Mouse (Mus musculus) hindbrain, postnatal 0 days (tissue): Measurements from ENCODE around the gene Dll1. TPM values are rescaled to one million over a fixed set of nuclear protein-coding genes. Genes with fewer than 3 reads are reported as not detected.

Experiments used
- ATAC-seq: fragments of 200-750 bp; cut with Nextera tagmentation; 2 replicates; pipeline ENCODE4 v1.8.0; 2017; ENCODE audit warnings: mild to moderate bottlenecking, moderate TSS enrichment, moderate library complexity
- DNase-seq: peaks from one replicate; pipeline ENCODE4 v3.0.0-alpha.2; 2015; ENCODE audit warnings: low spot score
- H3K27ac ChIP-seq: fragments of 300-500 bp; sonication (generic); 2 replicates; pipeline ENCODE4 v1.5.1; 2014; ENCODE audit warnings: mild to moderate bottlenecking
- H3K27me3 ChIP-seq: fragments of 300-500 bp; sonication (generic); 2 replicates; pipeline ENCODE4 v1.6.1; 2014; ENCODE audit warnings: low read length, mixed read lengths; ENCODE audit not compliant: insufficient read depth
- H3K36me3 ChIP-seq: fragments of 300-500 bp; sonication (generic); 2 replicates; pipeline ENCODE4 v1.6.1; 2014; ENCODE audit warnings: low read length, mixed read lengths; ENCODE audit not compliant: insufficient read depth
- H3K4me1 ChIP-seq: fragments of 300-500 bp; sonication (generic); 2 replicates; pipeline ENCODE4 v1.6.1; 2014; ENCODE audit warnings: antibody characterized with exemption, low read length, mixed read lengths; ENCODE audit not compliant: insufficient read depth
- H3K4me2 ChIP-seq: fragments of 300-500 bp; sonication (generic); 2 replicates; pipeline ENCODE4 v1.6.1; 2014; ENCODE audit warnings: low read depth, mild to moderate bottlenecking, low read length, moderate library complexity, mixed read lengths
- H3K4me3 ChIP-seq: fragments of 300-500 bp; sonication (generic); 2 replicates; pipeline ENCODE4 v1.5.1; 2014; ENCODE audit warnings: low read length
- H3K9ac ChIP-seq: fragments of 300-500 bp; sonication (generic); replicated peaks from 2 replicates; pipeline ENCODE4 v1.6.1; 2014; ENCODE audit warnings: mild to moderate bottlenecking, low read length, moderate library complexity, mixed read lengths
- H3K9me3 ChIP-seq: fragments of 300-500 bp; sonication (generic); 2 replicates; pipeline ENCODE4 v1.6.1; 2016; ENCODE audit warnings: low read length, mixed read lengths
- CTCF ChIP-seq: IDR thresholded peaks from 2 replicates; pipeline ENCODE4 v1.5.1; 2016; ENCODE audit warnings: antibody characterized with exemption, control low read depth, low read depth
- WGBS: fragments of 180-500 bp; shearing (Covaris S2); extraction: QIAGEN DNeasy Blood & Tissue Kit; methylation state at CpG from one replicate; pipeline ENCODE4 v1.1.7; 2014; 5-methylcytosine and 5-hydroxymethylcytosine counted together
- polyA plus RNA-seq: library from polyadenylated mRNA; unstranded; fragments of >200 nt; fragmentation: Nextera tagmentation; extraction: Ambion mirVana; gene quantifications from 2 replicates; pipeline ENCODE4 v1.2.1, GENCODE M21; 2015
- total RNA-seq: library from RNA; depleted of rRNA; stranded (reverse); fragments of >200 nt; gene quantifications from 2 replicates; pipeline ENCODE4 v1.2.3, GENCODE M21; 2014

Gene Dll1
- total and polyA plus RNA-seq, 2 experiments from 2014 or later: 10.9 to 34.3 TPM

DNA sequence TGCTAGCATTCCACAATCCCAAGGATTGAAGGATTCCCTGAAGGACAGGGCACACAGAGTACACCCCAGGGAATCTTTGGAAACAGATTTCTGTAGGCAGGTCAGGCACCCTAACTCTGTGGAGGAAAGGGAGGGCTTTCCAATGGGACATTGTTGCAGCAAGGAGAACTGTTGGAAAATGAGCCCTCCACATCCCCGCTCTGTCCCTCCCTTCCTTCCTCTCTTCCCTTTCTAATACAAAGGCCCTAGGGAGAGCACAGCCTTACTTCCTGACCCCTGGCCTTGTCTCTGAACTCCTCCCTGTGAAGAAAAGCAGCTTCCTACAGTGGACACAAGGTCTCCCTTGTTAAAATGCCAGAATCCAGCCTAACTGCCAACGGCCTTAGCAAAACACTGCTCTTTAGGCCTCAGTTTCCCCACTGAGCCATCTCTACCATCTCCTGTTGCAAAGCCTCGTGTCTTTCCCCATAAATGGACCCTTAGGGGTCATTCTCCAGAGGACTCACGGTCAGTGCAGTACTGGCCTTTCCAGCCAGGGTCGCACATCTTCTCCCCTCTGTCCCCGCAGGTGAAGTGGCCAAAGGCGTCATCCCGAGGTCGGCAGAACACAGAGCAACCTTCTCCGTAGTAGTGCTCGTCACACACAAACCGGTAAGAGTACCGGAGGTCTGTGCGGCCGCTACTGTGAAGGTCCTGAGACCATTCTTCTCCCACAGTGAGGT lies 3.6 kb downstream of the Dll1 start:
- DNase-seq: no peak
- Histone ChIP-seq H3K9ac (peak overlapping the region; percentile 78; the same call in 1 of the 2 replicates), H3K4me3 (peak overlapping the region; percentile 68), H3K27ac (no peak overlapping the region), H3K4me1 (peaks cover 22% of the 10 kb centered on the region), H3K36me3 (peaks cover 21% of the 10 kb centered on the region), H3K9me3 (no peaks in the 10 kb centered on the region), H3K27me3 (no peaks in the 10 kb centered on the region; the same call in 1 of the 2 replicates), H3K4me2 (peak overlapping the region; percentile 95)
- no peak; the same call in 1 of the 2 replicates for TF ChIP-seq CTCF
- ATAC-seq: no peak
- WGBS: 52% methylated on average over 15 of the region's 15 CpGs

GRCm38 (mm10) chr17:15371967-15372835 lies 4.5 kb downstream of the Dll1 start:
- Histone ChIP-seq H3K4me2 (peak overlapping the region; percentile 95), H3K27ac (no peak overlapping the region), H3K9ac (0 out of 2 replicates have a peak overlapping the region, but pooled peaks have one; percentile 13), H3K4me3 (peak overlapping the region; percentile 68), H3K4me1 (peaks cover 22% of the 10 kb centered on the region), H3K9me3 (no peaks in the 10 kb centered on the region), H3K36me3 (peaks cover 27% of the 10 kb centered on the region), H3K27me3 (no peaks in the 10 kb centered on the region; the same call in 1 of the 2 replicates)
- ATAC-seq: no peak
- no peak for DNase-seq
- TF ChIP-seq CTCF: no peak
- 30% methylated on average over 17 of the region's 17 CpGs for WGBS

DNA sequence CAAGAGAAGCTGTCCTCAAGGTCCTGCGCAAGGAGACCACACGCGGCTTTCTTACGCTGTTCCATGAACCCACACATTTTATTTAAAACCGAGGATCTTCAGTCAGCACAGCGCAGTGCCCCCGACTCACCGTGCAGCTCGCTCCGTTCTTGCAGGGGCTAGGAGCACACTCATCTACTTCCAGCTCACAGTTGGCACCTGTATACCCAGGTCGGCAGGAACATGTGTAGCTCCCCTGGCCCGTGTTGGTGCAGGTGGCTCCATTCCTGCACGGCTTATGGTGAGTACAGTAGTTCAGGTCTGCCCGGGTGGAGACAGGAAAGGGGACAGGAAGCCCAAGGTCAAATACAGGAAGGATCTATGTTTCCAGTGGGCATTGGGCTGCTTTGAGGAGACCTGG lies 6.3 kb downstream of the Dll1 start:
- Histone ChIP-seq H3K36me3 (peaks cover 27% of the 10 kb centered on the region), H3K27me3 (no peaks in the 10 kb centered on the region; the same call in 1 of the 2 replicates), H3K4me2 (no peak overlapping the region), H3K9ac (no peak overlapping the region), H3K9me3 (no peaks in the 10 kb centered on the region), H3K4me1 (peaks cover 22% of the 10 kb centered on the region), H3K4me3 (no peak overlapping the region), H3K27ac (no peak overlapping the region)
- DNase-seq (no peak), ATAC-seq (no peak)
- no peak for TF ChIP-seq CTCF
- WGBS: 92% methylated on average over 14 of the region's 14 CpGs

GRCm38 (mm10) chr17:15365650-15366049 lies 11.0 kb downstream of the Dll1 start:
- DNase-seq (no peak), ATAC-seq (no peak)
- no peaks in the 10 kb centered on the region for H3K9me3 ChIP-seq
- no peak overlapping the region for H3K27ac ChIP-seq
- H3K4me3 ChIP-seq: no peak overlapping the region
- H3K9ac ChIP-seq: no peak overlapping the region
- 75% methylated on average over 5 of the region's 5 CpGs for WGBS
- peaks cover 26% of the 10 kb centered on the region for H3K36me3 ChIP-seq
- no peaks in the 10 kb centered on the region for H3K27me3 ChIP-seq
- no peaks in the 10 kb centered on the region for H3K4me1 ChIP-seq
- TF ChIP-seq CTCF: no peak
- no peak overlapping the region for H3K4me2 ChIP-seq

DNA sequence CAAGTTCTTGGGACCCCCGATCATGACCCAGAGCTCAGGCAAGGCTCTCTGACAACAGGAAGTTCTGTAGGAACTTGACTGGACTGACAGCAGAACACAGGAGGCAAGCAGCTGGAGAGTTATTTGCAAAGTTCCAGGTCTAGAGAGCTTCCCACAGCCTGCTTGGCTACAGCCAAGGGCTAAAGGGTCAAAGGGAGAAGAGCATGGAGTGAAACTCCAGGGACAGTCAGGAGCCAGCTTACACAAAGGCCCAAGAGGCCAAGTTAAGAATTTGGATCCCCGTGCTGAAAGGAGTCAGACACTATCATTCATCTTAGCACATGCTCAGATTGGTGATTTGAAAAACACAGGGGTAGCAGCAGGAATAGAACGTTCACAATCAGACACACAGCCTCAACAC lies 13.0 kb downstream of the Dll1 start:
- Histone ChIP-seq H3K27me3 (no peaks in the 10 kb centered on the region), H3K4me1 (no peaks in the 10 kb centered on the region), H3K9me3 (no peaks in the 10 kb centered on the region), H3K27ac (no peak overlapping the region), H3K4me2 (no peak overlapping the region), H3K36me3 (peaks cover 12% of the 10 kb centered on the region), H3K9ac (no peak overlapping the region), H3K4me3 (no peak overlapping the region)
- WGBS: 61% methylated on average over 3 of the region's 3 CpGs
- ATAC-seq (no peak), DNase-seq (no peak)
- no peak for TF ChIP-seq CTCF

- H3K4me2 ChIP-seq: no peak overlapping the region
- no peak overlapping the region for H3K4me3 ChIP-seq
- DNase-seq (no peak), ATAC-seq (no peak)
- H3K4me1 ChIP-seq: no peaks in the 10 kb centered on the region
- H3K9me3 ChIP-seq: no peaks in the 10 kb centered on the region
- no peaks in the 10 kb centered on the region for H3K27me3 ChIP-seq
- TF ChIP-seq CTCF: no peak
- H3K36me3 ChIP-seq: no peaks in the 10 kb centered on the region
- H3K27ac ChIP-seq: no peak overlapping the region
- 79% methylated on average over 3 of the region's 3 CpGs for WGBS
- no peak overlapping the region for H3K9ac ChIP-seq
Measured at GRCm38 (mm10) chr17:15357071-15357470, 19.6 kb downstream of the Dll1 start.
